Mouse (Mus musculus): ENCODE results near the gene Pdss2.
"Not testable (repeated sequence)": the region's sequence is repeated elsewhere in the genome, so short reads cannot be mapped to it uniquely, and the experiment has no call there.

Pdss2 gene

GRCm38 (mm10) chr10:43406107-43406506 is 184.8 kb downstream of the Pdss2 start:
- Histone ChIP-seq H3K9me3 (ENCODE audit: low read length) (no peaks in the 10 kb centered on the region; the same call in 1 of the 2 replicates), H3K27me3 (ENCODE audit: insufficient read depth, low read length) (no peaks in the 10 kb centered on the region), H3K4me3 (replicated peaks; ENCODE audit: low read length) (no peak overlapping the region), H3K36me3 (ENCODE audit: insufficient read depth, low read length) (peaks cover 2% of the 10 kb centered on the region; the same call in 1 of the 2 replicates), H3K4me1 (replicated peaks; ENCODE audit: low read depth, low read length) (no peaks in the 10 kb centered on the region)
- TF ChIP-seq NANOG (IDR thresholded peaks at IDR 0.05; ENCODE audit: borderline replicate concordance, low read length) (no peak), CTCF (conservative IDR thresholded peaks at IDR 0.05; ENCODE audit: low read length) (no peak), POU5F1 (IDR thresholded peaks at IDR 0.05; ENCODE audit: borderline replicate concordance, low read length) (no peak)

- peaks cover 2% of the 10 kb centered on the region; the same call in 1 of the 2 replicates for H3K36me3 ChIP-seq (ENCODE audit: insufficient read depth, low read length)
- H3K4me1 ChIP-seq (replicated peaks; ENCODE audit: low read depth, low read length): no peaks in the 10 kb centered on the region
- TF ChIP-seq POU5F1 (IDR thresholded peaks at IDR 0.05; ENCODE audit: borderline replicate concordance, low read length) (no peak), CTCF (conservative IDR thresholded peaks at IDR 0.05; ENCODE audit: low read length) (no peak), NANOG (IDR thresholded peaks at IDR 0.05; ENCODE audit: borderline replicate concordance, low read length) (no peak)
- H3K27me3 ChIP-seq (ENCODE audit: insufficient read depth, low read length): no peaks in the 10 kb centered on the region
- H3K9me3 ChIP-seq (ENCODE audit: low read length): no peaks in the 10 kb centered on the region; the same call in 1 of the 2 replicates
- no peak overlapping the region for H3K4me3 ChIP-seq (replicated peaks; ENCODE audit: low read length)
Observed at GRCm38 (mm10) chr10:43406885-43407284, 185.6 kb downstream of the Pdss2 start.

GRCm38 (mm10) chr10:43409506-43410230 is 188.4 kb downstream of the Pdss2 start:
- Histone ChIP-seq H3K27me3 (ENCODE audit: insufficient read depth, low read length) (no peaks in the 10 kb centered on the region), H3K36me3 (ENCODE audit: insufficient read depth, low read length) (peaks cover 8% of the 10 kb centered on the region), H3K9me3 (ENCODE audit: low read length) (no peaks in the 10 kb centered on the region; the same call in 1 of the 2 replicates), H3K4me1 (replicated peaks; ENCODE audit: low read depth, low read length) (no peaks in the 10 kb centered on the region), H3K4me3 (replicated peaks; ENCODE audit: low read length) (no peak overlapping the region)
- TF ChIP-seq POU5F1 (IDR thresholded peaks at IDR 0.05; ENCODE audit: borderline replicate concordance, low read length): no peak
- TF ChIP-seq CTCF (conservative IDR thresholded peaks at IDR 0.05; ENCODE audit: low read length): no peak
- no peak for TF ChIP-seq NANOG (IDR thresholded peaks at IDR 0.05; ENCODE audit: borderline replicate concordance, low read length)

- H3K4me1 ChIP-seq (replicated peaks; ENCODE audit: low read depth, low read length); H3K36me3 ChIP-seq (ENCODE audit: insufficient read depth, low read length); H3K9me3 ChIP-seq (ENCODE audit: low read length): not testable (repeated sequence)
Observed at GRCm38 (mm10) chr10:43411164-43411563, 189.9 kb downstream of the Pdss2 start.

DNA sequence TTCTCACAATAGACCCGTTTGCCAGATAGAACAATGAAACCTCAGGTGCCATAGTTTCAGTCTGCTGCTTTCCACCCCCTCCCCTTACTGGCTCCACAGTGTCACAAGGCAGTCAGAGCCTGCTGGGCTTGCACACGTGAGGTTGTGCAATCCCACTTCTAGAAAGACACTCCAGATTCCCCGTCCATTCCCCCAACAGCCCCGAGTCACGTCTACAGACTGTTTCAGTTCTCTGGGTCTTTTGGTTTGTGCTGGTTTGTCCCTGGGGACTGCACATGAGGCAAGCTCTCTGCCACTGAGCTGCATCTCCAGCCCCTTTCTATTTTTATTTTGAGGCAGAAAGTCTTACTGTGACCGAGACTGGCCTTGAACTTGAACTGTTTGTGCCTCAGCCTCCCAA is 196.1 kb downstream of the Pdss2 start:
- peaks cover 6% of the 10 kb centered on the region for H3K36me3 ChIP-seq (ENCODE audit: insufficient read depth, low read length)
- H3K4me1 ChIP-seq (replicated peaks; ENCODE audit: low read depth, low read length): 0 out of 2 replicates have a peak, but pooled peaks cover 6% of the 10 kb centered on the region
- no peaks in the 10 kb centered on the region for H3K27me3 ChIP-seq (ENCODE audit: insufficient read depth, low read length)
- H3K4me3 ChIP-seq (replicated peaks; ENCODE audit: low read length): no peak overlapping the region
- no peak for TF ChIP-seq NANOG (IDR thresholded peaks at IDR 0.05; ENCODE audit: borderline replicate concordance, low read length)
- no peak for TF ChIP-seq CTCF (conservative IDR thresholded peaks at IDR 0.05; ENCODE audit: low read length)
- no peak for TF ChIP-seq POU5F1 (IDR thresholded peaks at IDR 0.05; ENCODE audit: borderline replicate concordance, low read length)
- H3K9me3 ChIP-seq (ENCODE audit: low read length): no peaks in the 10 kb centered on the region

More at GRCm38 (mm10) chr10:43411164-43411563, 189.9 kb downstream of the Pdss2 start:
- H3K27me3 ChIP-seq (ENCODE audit: insufficient read depth, low read length); H3K4me3 ChIP-seq (replicated peaks; ENCODE audit: low read length): not testable (repeated sequence)

DNA sequence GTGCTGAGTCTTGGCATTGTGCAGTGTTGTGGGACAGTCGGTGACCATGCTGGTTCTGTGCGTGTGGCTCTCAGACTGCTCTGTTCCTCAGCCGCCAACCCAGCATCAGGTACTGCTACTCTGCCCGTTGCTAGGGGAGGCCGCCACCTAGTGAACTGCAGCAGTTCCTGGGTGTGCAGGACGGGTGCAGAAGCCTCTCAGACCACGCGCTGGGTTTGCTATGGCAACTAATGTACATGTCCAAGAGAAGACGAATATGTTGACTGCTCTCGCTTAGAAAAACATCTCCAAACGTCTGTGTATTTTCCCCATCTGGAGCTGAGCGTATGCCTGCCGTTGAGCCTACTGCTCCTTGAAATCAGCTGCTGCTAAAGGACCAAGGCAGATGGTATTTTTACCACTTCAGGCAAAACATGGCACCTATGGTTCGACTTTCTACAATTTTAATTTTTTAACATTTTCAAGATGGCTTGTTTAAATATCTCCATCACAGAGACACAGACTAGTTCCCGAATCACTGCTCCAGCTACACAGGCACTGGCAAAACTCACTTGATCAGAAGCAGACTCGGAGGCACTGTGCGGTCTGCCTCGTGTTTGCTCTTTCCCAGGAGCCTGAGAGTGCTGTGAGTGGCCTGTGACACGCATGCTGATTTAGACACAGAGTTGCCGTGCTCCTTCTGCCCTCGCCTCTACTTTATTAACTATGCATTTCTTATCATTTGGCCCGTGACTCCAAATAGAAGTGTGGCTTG is 199.6 kb downstream of the Pdss2 start:
- Histone ChIP-seq H3K36me3 (ENCODE audit: insufficient read depth, low read length) (no peaks in the 10 kb centered on the region; the same call in 1 of the 2 replicates), H3K9me3 (ENCODE audit: low read length) (no peaks in the 10 kb centered on the region), H3K4me3 (replicated peaks; ENCODE audit: low read length) (no peak overlapping the region), H3K27me3 (ENCODE audit: insufficient read depth, low read length) (no peaks in the 10 kb centered on the region), H3K4me1 (replicated peaks; ENCODE audit: low read depth, low read length) (0 out of 2 replicates have a peak, but pooled peaks cover 8% of the 10 kb centered on the region)
- TF ChIP-seq CTCF (conservative IDR thresholded peaks at IDR 0.05; ENCODE audit: low read length): no peak
- TF ChIP-seq NANOG (IDR thresholded peaks at IDR 0.05; ENCODE audit: borderline replicate concordance, low read length): no peak

DNA sequence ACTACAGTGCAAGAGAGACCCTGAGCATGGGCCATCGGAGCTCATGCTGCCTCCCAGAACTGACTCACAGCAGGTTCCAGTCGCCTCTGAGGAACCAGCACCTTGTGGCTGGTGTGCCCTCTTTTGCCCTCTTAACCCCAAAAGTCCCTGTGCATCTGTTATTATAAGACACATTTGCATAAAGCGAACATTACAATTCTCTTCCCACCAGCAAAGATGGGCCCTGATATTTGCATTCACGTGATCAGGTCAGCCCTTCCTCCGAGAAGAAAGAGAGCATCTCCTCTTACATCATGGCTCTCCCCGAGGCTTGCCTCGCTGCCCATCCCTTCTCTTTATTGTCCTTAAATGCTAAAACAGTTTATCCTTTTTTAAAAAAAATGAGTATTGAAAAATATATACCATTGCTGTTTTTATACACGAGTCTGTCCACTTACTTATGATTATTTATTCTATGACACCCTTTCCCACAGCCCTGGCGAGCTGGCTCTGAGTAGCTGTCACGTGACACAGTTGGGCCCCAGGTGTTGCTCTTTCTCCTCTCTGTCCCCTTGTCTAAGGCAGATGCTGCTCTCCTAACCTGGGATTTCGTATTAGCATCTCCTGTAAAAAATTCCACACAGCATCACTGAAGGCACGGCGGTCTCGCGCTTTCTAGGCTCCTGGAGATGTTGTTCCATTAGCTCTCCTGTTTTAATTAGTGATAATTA is 200.9 kb downstream of the Pdss2 start:
- Histone ChIP-seq H3K4me3 (replicated peaks; ENCODE audit: low read length) (no peak overlapping the region), H3K27me3 (ENCODE audit: insufficient read depth, low read length) (no peaks in the 10 kb centered on the region), H3K4me1 (replicated peaks; ENCODE audit: low read depth, low read length) (0 out of 2 replicates have a peak, but pooled peaks cover 8% of the 10 kb centered on the region), H3K9me3 (ENCODE audit: low read length) (no peaks in the 10 kb centered on the region), H3K36me3 (ENCODE audit: insufficient read depth, low read length) (no peaks in the 10 kb centered on the region)
- TF ChIP-seq POU5F1 (IDR thresholded peaks at IDR 0.05; ENCODE audit: borderline replicate concordance, low read length) (no peak), NANOG (IDR thresholded peaks at IDR 0.05; ENCODE audit: borderline replicate concordance, low read length) (no peak), CTCF (conservative IDR thresholded peaks at IDR 0.05; ENCODE audit: low read length) (no peak)

GRCm38 (mm10) chr10:43424545-43424944 is 203.3 kb downstream of the Pdss2 start:
- 0 out of 2 replicates have a peak, but pooled peaks cover 8% of the 10 kb centered on the region for H3K4me1 ChIP-seq (replicated peaks; ENCODE audit: low read depth, low read length)
- no peak for TF ChIP-seq NANOG (IDR thresholded peaks at IDR 0.05; ENCODE audit: borderline replicate concordance, low read length)
- no peak for TF ChIP-seq POU5F1 (IDR thresholded peaks at IDR 0.05; ENCODE audit: borderline replicate concordance, low read length)
- TF ChIP-seq CTCF (conservative IDR thresholded peaks at IDR 0.05; ENCODE audit: low read length): no peak
- no peak overlapping the region for H3K4me3 ChIP-seq (replicated peaks; ENCODE audit: low read length)
- no peaks in the 10 kb centered on the region for H3K36me3 ChIP-seq (ENCODE audit: insufficient read depth, low read length)
- no peaks in the 10 kb centered on the region for H3K9me3 ChIP-seq (ENCODE audit: low read length)
- H3K27me3 ChIP-seq (ENCODE audit: insufficient read depth, low read length): no peaks in the 10 kb centered on the region

Measured in E14TG2a.4 (cell line).